Mouse (Mus musculus) CH12.LX (cell line): ENCODE measurements around the gene Eri3. TPM values are rescaled to one million over a fixed set of nuclear protein-coding genes. Genes with fewer than 3 reads are reported as not detected.

Experiments used
- DNase-seq: peaks from one replicate; pipeline ENCODE4 v3.0.0-alpha.2; 2013; ENCODE audit errors: extremely low read depth
- H3K27ac ChIP-seq: 2 replicates; pipeline ENCODE4 v1.5.1; 2012; ENCODE audit warnings: low read depth, mild to moderate bottlenecking, control low read depth, moderate library complexity; ENCODE audit not compliant: insufficient read depth
- H3K27me3 ChIP-seq: replicated peaks from 2 replicates; pipeline ENCODE3; 2012; ENCODE audit warnings: inconsistent platforms
- H3K36me3 ChIP-seq, 2 experiments: replicated peaks in 1 of 2; 2 replicates each; pipeline versions ENCODE3 to v1.6.1; 2012; ENCODE audit warnings: inconsistent platforms in 1 of 2, low read length in 1 of 2, mild to moderate bottlenecking in 1 of 2, mixed read lengths in 1 of 2, moderate library complexity in 1 of 2; ENCODE audit not compliant: control insufficient read depth in 1 of 2, insufficient read depth in 1 of 2
- H3K4me1 ChIP-seq, 2 experiments: 2 replicates each; pipeline ENCODE4 v1.6.1; 2012; ENCODE audit warnings: inconsistent platforms in 1 of 2, moderate library complexity in 1 of 2; ENCODE audit not compliant: insufficient read depth in 2 of 2, control insufficient read depth in 1 of 2
- H3K4me2 ChIP-seq: 2 replicates; pipeline ENCODE4 v1.6.1; 2012; ENCODE audit warnings: low read depth, mild to moderate bottlenecking, control low read depth; ENCODE audit not compliant: poor library complexity, insufficient read depth, severe bottlenecking
- H3K4me3 ChIP-seq, 3 experiments: fragments of 150-350 bp in 1 of 3; sonication (generic) in 1 of 3; replicated peaks in 1 of 3; 2 replicates each; pipeline versions ENCODE3 to v1.5.1; 2011 to 2012; ENCODE audit warnings: low read depth in 2 of 3, low read length in 2 of 3, mild to moderate bottlenecking in 2 of 3, moderate library complexity in 2 of 3, control low read depth in 1 of 3, improper control_type of control experiment in 1 of 3, inconsistent platforms in 1 of 3, mixed read lengths in 1 of 3; ENCODE audit not compliant: poor library complexity in 1 of 3
- H3K79me2 ChIP-seq: replicated peaks from 2 replicates; pipeline ENCODE4 v1.6.1; 2012; ENCODE audit warnings: mild to moderate bottlenecking, moderate library complexity; ENCODE audit not compliant: control insufficient read depth, poor library complexity, insufficient read depth, severe bottlenecking; ENCODE audit errors: extremely low read depth
- H3K9ac ChIP-seq: 2 replicates; pipeline ENCODE4 v1.6.1; 2012; ENCODE audit warnings: low read depth, mild to moderate bottlenecking, control low read depth, moderate library complexity; ENCODE audit not compliant: insufficient read depth
- H3K9me3 ChIP-seq: replicated peaks from 2 replicates; pipeline ENCODE3; 2012; ENCODE audit warnings: low read length, inconsistent platforms, mixed read lengths
- CHD2 ChIP-seq: IDR thresholded peaks from 2 replicates; pipeline ENCODE4 v1.6.1; 2011; ENCODE audit warnings: low read length, improper control_type of control experiment
- ELF1 ChIP-seq: IDR thresholded peaks from 2 replicates; pipeline ENCODE4 v1.6.1; 2014; ENCODE audit warnings: low read depth, mild to moderate bottlenecking, inconsistent platforms, low read length, improper control_type of control experiment
- EP300 ChIP-seq: IDR thresholded peaks from 2 replicates; pipeline ENCODE4 v1.6.1; 2011; ENCODE audit warnings: low read length, improper control_type of control experiment
- ETS1 ChIP-seq: conservative IDR thresholded peaks from 2 replicates; pipeline ENCODE4 v1.6.1; 2012; ENCODE audit warnings: low read depth, mild to moderate bottlenecking, inconsistent platforms, low read length, improper control_type of control experiment, moderate library complexity
- IRF4 ChIP-seq: IDR thresholded peaks from 2 replicates; pipeline ENCODE4 v1.6.1; 2014; ENCODE audit warnings: low read depth, mild to moderate bottlenecking, inconsistent platforms, low read length, improper control_type of control experiment
- JUN ChIP-seq: IDR thresholded peaks from 2 replicates; pipeline ENCODE4 v1.6.1; 2011; ENCODE audit warnings: low read depth, mild to moderate bottlenecking, low read length, improper control_type of control experiment, moderate library complexity; ENCODE audit not compliant: insufficient read depth
- MEF2A ChIP-seq: IDR thresholded peaks from 2 replicates; pipeline ENCODE4 v1.6.1; 2014; ENCODE audit warnings: low read depth, mild to moderate bottlenecking, inconsistent platforms, low read length, improper control_type of control experiment, borderline replicate concordance
- NRF1 ChIP-seq: IDR thresholded peaks from 2 replicates; pipeline ENCODE4 v1.6.1; 2014; ENCODE audit warnings: low read depth, mild to moderate bottlenecking, inconsistent platforms, low read length, improper control_type of control experiment, moderate library complexity
- PAX5 ChIP-seq: IDR thresholded peaks from 2 replicates; pipeline ENCODE4 v1.6.1; 2012; ENCODE audit warnings: low read length, inconsistent platforms, mixed read lengths
- POLR2AphosphoS2 ChIP-seq: IDR thresholded peaks from 2 replicates; pipeline ENCODE4 v1.6.1; 2011; ENCODE audit warnings: low read depth, low read length, improper control_type of control experiment
- RAD21 ChIP-seq: IDR thresholded peaks from 2 replicates; pipeline ENCODE4 v1.6.1; 2011; ENCODE audit warnings: low read depth, mild to moderate bottlenecking, low read length, improper control_type of control experiment, moderate library complexity
- RCOR1 ChIP-seq: conservative IDR thresholded peaks from 2 replicates; pipeline ENCODE4 v1.6.1; 2012; ENCODE audit warnings: low read depth, mild to moderate bottlenecking, inconsistent platforms, low read length, improper control_type of control experiment
- SIN3A ChIP-seq: IDR thresholded peaks from 2 replicates; pipeline ENCODE4 v1.6.1; 2012; ENCODE audit warnings: low read length, improper control_type of control experiment, inconsistent platforms
- TBP ChIP-seq: conservative IDR thresholded peaks from 2 replicates; pipeline ENCODE4 v1.6.1; 2011; ENCODE audit warnings: low read depth, low read length, improper control_type of control experiment
- TCF12 ChIP-seq: IDR thresholded peaks from 2 replicates; pipeline ENCODE4 v1.6.1; 2014; ENCODE audit warnings: low read depth, mild to moderate bottlenecking, inconsistent platforms, low read length, improper control_type of control experiment
- ZKSCAN1 ChIP-seq: IDR thresholded peaks from 2 replicates; pipeline ENCODE4 v1.6.1; 2012; ENCODE audit warnings: low read depth, inconsistent platforms, low read length, improper control_type of control experiment, borderline replicate concordance
- ZMIZ1 ChIP-seq: IDR thresholded peaks from 2 replicates; pipeline ENCODE4 v1.6.1; 2012; ENCODE audit warnings: low read depth, mild to moderate bottlenecking, inconsistent platforms, low read length, improper control_type of control experiment
- ZNF384 ChIP-seq: IDR thresholded peaks from 2 replicates; pipeline ENCODE4 v1.6.1; 2012; ENCODE audit warnings: low read depth, low read length, improper control_type of control experiment, inconsistent platforms
- dilution Hi-C: fragments of 300-500 bp; cut with MboI; formaldehyde crosslinking; loops from 2 replicates; pipeline ENCODE4 v1.14.3; 2020; ENCODE audit warnings: low sequenced_read_pairs; ENCODE audit not compliant: extremely low pct_unique_long_range_greater_than_20kb, extremely low pct_ligation_motif_present
- in situ Hi-C: fragments of 300-500 bp; cut with MboI; formaldehyde crosslinking; loops from 3 replicates; pipeline ENCODE4 v1.14.3; 2019; ENCODE audit warnings: low sequenced_read_pairs, low pct_ligation_motif_present, low pct_unique_long_range_greater_than_20kb, mixed read lengths
- polyA plus RNA-seq: library from polyadenylated mRNA; unstranded; fragments of >175 nt; gene quantifications from 2 replicates; pipeline ENCODE4 v1.2.1, GENCODE M21; 2012; ENCODE audit warnings: low read depth; ENCODE audit not compliant: insufficient read length
- total RNA-seq, 2 experiments: library from RNA; depleted of rRNA; stranded (reverse); fragments of 300-350 nt in 1 of 2; fragments of >200 nt in 1 of 2; gene quantifications; 2 replicates each; pipeline ENCODE4 v1.2.3; 2012 to 2014

Gene Eri3
- total and polyA plus RNA-seq, 3 experiments = 31.2 to 38.0 (median 31.9) TPM

DNA sequence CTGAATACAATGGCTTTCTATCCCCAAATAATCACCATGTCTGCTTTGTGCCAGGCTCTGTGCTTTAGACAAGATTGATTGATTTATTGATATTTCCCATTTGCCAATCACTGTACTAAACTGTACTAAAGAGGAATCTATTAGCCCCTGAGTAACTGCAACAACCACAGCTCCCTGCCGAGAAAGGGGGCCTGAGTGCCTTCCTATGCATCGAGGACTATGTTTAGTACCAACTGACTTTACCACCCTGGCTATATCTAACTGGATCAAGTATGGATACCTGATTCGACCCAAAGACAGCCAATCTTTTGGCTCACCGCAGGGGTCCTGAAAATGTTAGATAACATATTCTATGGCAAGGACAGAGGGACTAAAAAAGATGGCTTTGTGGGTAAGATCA lies 20.3 kb upstream of the Eri3 start:
- Histone ChIP-seq H3K9ac (no peak overlapping the region), H3K36me3 (no peaks in the 10 kb centered on the region), H3K4me1 (peaks cover 4 to 46% of the 10 kb centered on the region in 2 experiments), H3K4me2 (no peak overlapping the region), H3K27me3 (peaks cover 3% of the 10 kb centered on the region), H3K79me2 (no peaks in the 10 kb centered on the region), H3K9me3 (no peaks in the 10 kb centered on the region), H3K4me3 (no peak overlapping the region), H3K27ac (no peak overlapping the region)
- in situ Hi-C loops = loop anchor here (10.0 kb wide), 1 partner anchor 205 kb away; no protein-coding TSS in a partner anchor
- DNase-seq = no peak
- no peak for TF ChIP-seq JUN
- no peak for TF ChIP-seq NRF1
- no peak for TF ChIP-seq ELF1
- dilution Hi-C loops = no loop called here

DNA sequence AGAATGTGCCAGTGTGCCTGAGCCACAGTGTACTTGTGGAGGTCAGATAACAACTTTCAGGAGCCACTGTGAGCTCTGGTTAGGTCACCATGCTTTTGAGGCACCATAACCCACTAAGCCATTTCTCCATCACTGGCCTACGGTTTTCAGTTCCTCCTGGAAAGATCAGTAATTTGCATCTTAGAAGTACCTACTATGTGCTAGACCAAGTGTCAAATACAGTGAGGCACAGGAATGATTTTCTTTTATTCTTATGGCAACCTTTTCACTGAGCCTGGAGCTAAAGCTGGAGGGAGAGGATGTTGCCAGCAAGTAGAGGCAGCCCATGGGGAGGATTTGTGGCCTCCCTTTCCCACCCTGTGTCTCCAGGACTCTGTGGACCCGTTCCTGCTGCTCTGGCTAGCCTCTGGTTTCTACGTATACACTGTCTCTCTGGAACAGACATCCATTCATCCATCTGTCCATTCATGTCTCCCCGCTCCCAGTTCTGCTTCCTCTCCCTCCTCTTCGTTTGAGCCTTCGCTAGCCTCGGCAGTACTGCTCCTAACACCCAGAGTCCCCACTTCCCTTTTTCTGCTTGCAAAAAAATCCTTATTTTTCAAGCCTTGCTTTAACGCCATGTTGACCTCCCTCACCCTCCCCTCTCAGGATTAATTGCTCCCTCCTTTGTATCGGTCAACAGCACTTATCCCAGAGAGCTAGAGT lies 14.5 kb upstream of the Eri3 start:
- Histone ChIP-seq H3K27me3 (no peaks in the 10 kb centered on the region), H3K4me3 (no peak overlapping the region), H3K4me1 (peaks cover 5 to 31% of the 10 kb centered on the region in 2 experiments), H3K27ac (no peak overlapping the region), H3K79me2 (no peaks in the 10 kb centered on the region), H3K9me3 (no peaks in the 10 kb centered on the region), H3K36me3 (no peaks in the 10 kb centered on the region), H3K9ac (no peak overlapping the region), H3K4me2 (no peak overlapping the region)
- TF ChIP-seq PAX5 (no peak), IRF4 (peak; percentile 44), POLR2AphosphoS2 (no peak), ZMIZ1 (no peak), SIN3A (no peak), CHD2 (no peak), MEF2A (no peak), ZNF384 (no peak), TBP (no peak), JUN (no peak), TCF12 (no peak), ZKSCAN1 (peak; percentile 96), RCOR1 (no peak), NRF1 (no peak), EP300 (peak; percentile 71), RAD21 (no peak), ETS1 (no peak)
- dilution Hi-C loops = no loop called here
- DNase-seq = peak; percentile 34
- in situ Hi-C loops = no loop called here
